Mouse (Mus musculus): ENCODE results near the gene Fcgr2b.

GRCm38 (mm10) chr1:170989656-170990055 is 13.3 kb upstream of the Fcgr2b start:
- TF ChIP-seq CTCF (IDR thresholded peaks at IDR 0.05; ENCODE audit: control insufficient read depth, insufficient read depth, insufficient replicate concordance, low read depth, low read length) (no peak), POLR2A (IDR thresholded peaks at IDR 0.05; ENCODE audit: control insufficient read depth, low read depth, low read length) (no peak)

Measured in testis, adult 2 months (tissue).